Mouse (Mus musculus) heart, postnatal 0 days (tissue): ENCODE measurements around the gene Ifit3.

Experiments
- CTCF ChIP-seq: IDR thresholded peaks from 2 replicates; pipeline ENCODE4 v1.5.1; 2016; ENCODE audit warnings: antibody characterized with exemption, control low read depth, low read depth
- EP300 ChIP-seq: IDR thresholded peaks from 2 replicates; pipeline ENCODE4 v1.6.1; 2016; ENCODE audit warnings: antibody characterized with exemption, low read depth

DNA sequence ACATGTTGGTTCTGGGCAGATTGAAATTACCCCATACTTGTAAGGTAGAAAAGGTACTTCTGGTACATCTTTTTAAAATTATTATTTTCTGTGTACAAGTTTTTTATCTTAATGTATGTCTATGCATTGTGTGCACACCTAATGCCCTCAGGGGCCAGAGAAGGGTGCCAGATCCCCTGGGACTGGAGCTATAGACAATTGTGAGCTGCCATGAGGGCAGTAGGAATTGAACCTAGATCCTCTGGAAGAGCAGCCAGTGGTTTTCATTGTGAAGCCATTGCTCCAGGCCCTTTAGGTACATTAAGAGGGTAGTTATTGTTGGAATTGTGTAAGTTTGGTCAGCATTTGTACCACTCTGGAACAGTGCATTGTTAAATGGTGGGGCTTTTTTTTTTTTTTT, 29.3 kb upstream of the Ifit3 start:
- TF ChIP-seq CTCF (no peak), EP300 (no peak)
